Mouse (Mus musculus): ENCODE results near the gene Abca3. TPM values are rescaled to one million over a fixed set of nuclear protein-coding genes. Genes with fewer than 3 reads are reported as not detected.

Gene Abca3
- total RNA-seq, 1 experiment = 11.5 TPM

GRCm38 (mm10) chr17:24442107-24442506 is 90.4 kb downstream of the Abca3 start:
- H3K4me1 ChIP-seq (ENCODE audit: control insufficient read depth in 2 of 2, insufficient read depth in 2 of 2, low read length in 2 of 2, poor library complexity in 1 of 2) = peaks cover 0 to 2% of the 10 kb centered on the region in 2 experiments; a peak in 1 of 4 replicates
- DNase-seq (ENCODE audit: low read depth, low spot score) = no peak
- no peaks in the 10 kb centered on the region for H3K9me3 ChIP-seq (ENCODE audit: control insufficient read depth, insufficient read depth, low read depth, low read length)
- H3K9ac ChIP-seq (ENCODE audit: insufficient read depth, low read depth, low read length, poor library complexity, severe bottlenecking) = no peak overlapping the region
- no peak overlapping the region for H3K27ac ChIP-seq (ENCODE audit: insufficient read depth, low read depth, low read length, poor library complexity, severe bottlenecking)
- H3K4me3 ChIP-seq (ENCODE audit: insufficient read depth in 1 of 2, low read depth in 1 of 2, low read length in 2 of 2, poor library complexity in 1 of 2, severe bottlenecking in 1 of 2) = peak overlapping the region in 1 of 2 experiments; percentile 21; a peak in 1 of 4 replicates
- in situ Hi-C loops (cut with MboI; ENCODE audit: low sequenced_read_pairs in 2 of 2, unreplicated experiment in 2 of 2) = no loop called here
- peaks cover 45% of the 10 kb centered on the region for H3K36me3 ChIP-seq (ENCODE audit: control insufficient read depth, insufficient read depth, low read length, poor library complexity, severe bottlenecking)
- TF ChIP-seq ZNF384 (IDR thresholded peaks at IDR 0.05; ENCODE audit: low read depth, low read length) (no peak), MAFK (IDR thresholded peaks at IDR 0.05; ENCODE audit: insufficient read depth, low read depth, low read length) (no peak)

- peak within 1 kb of the TSS in 1 of 2 experiments; percentile 21; a peak in 1 of 4 replicates for H3K4me3 ChIP-seq (ENCODE audit: insufficient read depth in 1 of 2, low read depth in 1 of 2, low read length in 2 of 2, poor library complexity in 1 of 2, severe bottlenecking in 1 of 2)
- in situ Hi-C loops (cut with MboI; ENCODE audit: low sequenced_read_pairs in 2 of 2, unreplicated experiment in 2 of 2) = no loop called here
- H3K36me3 ChIP-seq (ENCODE audit: control insufficient read depth, insufficient read depth, low read length, poor library complexity, severe bottlenecking) = peaks cover 46% of the 10 kb centered on the region
- TF ChIP-seq MAFK (IDR thresholded peaks at IDR 0.05; ENCODE audit: insufficient read depth, low read depth, low read length) (no peak), ZNF384 (IDR thresholded peaks at IDR 0.05; ENCODE audit: low read depth, low read length) (no peak), CHD2 (IDR thresholded peaks at IDR 0.05; ENCODE audit: low read depth, low read length) (no peak), HCFC1 (IDR thresholded peaks at IDR 0.05; ENCODE audit: borderline replicate concordance, insufficient read depth, low read length) (no peak), ZC3H11A (IDR thresholded peaks at IDR 0.05; ENCODE audit: borderline replicate concordance, low read depth, low read length) (no peak)
- no peak within 1 kb of the TSS for H3K9ac ChIP-seq (ENCODE audit: insufficient read depth, low read depth, low read length, poor library complexity, severe bottlenecking)
- H3K9me3 ChIP-seq (ENCODE audit: control insufficient read depth, insufficient read depth, low read depth, low read length) = no peaks in the 10 kb centered on the region
- H3K27ac ChIP-seq (ENCODE audit: insufficient read depth, low read depth, low read length, poor library complexity, severe bottlenecking) = no peak within 1 kb of the TSS
- no peak for DNase-seq (ENCODE audit: low read depth, low spot score)
- H3K4me1 ChIP-seq (ENCODE audit: control insufficient read depth in 2 of 2, insufficient read depth in 2 of 2, low read length in 2 of 2, poor library complexity in 1 of 2) = peaks cover 0 to 2% of the 10 kb centered on the region in 2 experiments; a peak in 1 of 4 replicates
Measured at GRCm38 (mm10) chr17:24442632-24443155, 90.9 kb downstream of the Abca3 start, which contains the start of gene Dnase1l2. Gene Dnase1l2, minus strand, starts transcription at chr17:24443105.

GRCm38 (mm10) chr17:24443409-24443808 is 91.7 kb downstream of the Abca3 start:
- H3K27ac ChIP-seq (ENCODE audit: insufficient read depth, low read depth, low read length, poor library complexity, severe bottlenecking) = no peak overlapping the region
- peaks cover 49% of the 10 kb centered on the region for H3K36me3 ChIP-seq (ENCODE audit: control insufficient read depth, insufficient read depth, low read length, poor library complexity, severe bottlenecking)
- TF ChIP-seq HCFC1 (IDR thresholded peaks at IDR 0.05; ENCODE audit: borderline replicate concordance, insufficient read depth, low read length) (no peak), MAFK (IDR thresholded peaks at IDR 0.05; ENCODE audit: insufficient read depth, low read depth, low read length) (no peak), CHD2 (IDR thresholded peaks at IDR 0.05; ENCODE audit: low read depth, low read length) (no peak), ZNF384 (IDR thresholded peaks at IDR 0.05; ENCODE audit: low read depth, low read length) (no peak), ZC3H11A (IDR thresholded peaks at IDR 0.05; ENCODE audit: borderline replicate concordance, low read depth, low read length) (no peak)
- H3K4me3 ChIP-seq (ENCODE audit: insufficient read depth in 1 of 2, low read depth in 1 of 2, low read length in 2 of 2, poor library complexity in 1 of 2, severe bottlenecking in 1 of 2) = no peak overlapping the region
- no peak overlapping the region for H3K9ac ChIP-seq (ENCODE audit: insufficient read depth, low read depth, low read length, poor library complexity, severe bottlenecking)
- DNase-seq (ENCODE audit: low read depth, low spot score) = no peak
- peaks cover 0 to 2% of the 10 kb centered on the region in 2 experiments; a peak in 1 of 4 replicates for H3K4me1 ChIP-seq (ENCODE audit: control insufficient read depth in 2 of 2, insufficient read depth in 2 of 2, low read length in 2 of 2, poor library complexity in 1 of 2)
- H3K9me3 ChIP-seq (ENCODE audit: control insufficient read depth, insufficient read depth, low read depth, low read length) = no peaks in the 10 kb centered on the region
- in situ Hi-C loops (cut with MboI; ENCODE audit: low sequenced_read_pairs in 2 of 2, unreplicated experiment in 2 of 2) = no loop called here

- no peaks in the 10 kb centered on the region for H3K9me3 ChIP-seq (ENCODE audit: control insufficient read depth, insufficient read depth, low read depth, low read length)
- peaks cover 63% of the 10 kb centered on the region for H3K36me3 ChIP-seq (ENCODE audit: control insufficient read depth, insufficient read depth, low read length, poor library complexity, severe bottlenecking)
- no peak overlapping the region for H3K4me3 ChIP-seq (ENCODE audit: insufficient read depth in 1 of 2, low read depth in 1 of 2, low read length in 2 of 2, poor library complexity in 1 of 2, severe bottlenecking in 1 of 2)
- H3K27ac ChIP-seq (ENCODE audit: insufficient read depth, low read depth, low read length, poor library complexity, severe bottlenecking) = no peak overlapping the region
- no peak for DNase-seq (ENCODE audit: low read depth, low spot score)
- no peak for TF ChIP-seq ZC3H11A (IDR thresholded peaks at IDR 0.05; ENCODE audit: borderline replicate concordance, low read depth, low read length)
- TF ChIP-seq ZNF384 (IDR thresholded peaks at IDR 0.05; ENCODE audit: low read depth, low read length) = no peak
- no peak for TF ChIP-seq CHD2 (IDR thresholded peaks at IDR 0.05; ENCODE audit: low read depth, low read length)
- no peak for TF ChIP-seq HCFC1 (IDR thresholded peaks at IDR 0.05; ENCODE audit: borderline replicate concordance, insufficient read depth, low read length)
- no peak for TF ChIP-seq MAFK (IDR thresholded peaks at IDR 0.05; ENCODE audit: insufficient read depth, low read depth, low read length)
- H3K4me1 ChIP-seq (ENCODE audit: control insufficient read depth in 2 of 2, insufficient read depth in 2 of 2, low read length in 2 of 2, poor library complexity in 1 of 2) = peaks cover 0 to 2% of the 10 kb centered on the region in 2 experiments; a peak in 1 of 4 replicates
- in situ Hi-C loops (cut with MboI; ENCODE audit: low sequenced_read_pairs in 2 of 2, unreplicated experiment in 2 of 2) = no loop called here
- no peak overlapping the region for H3K9ac ChIP-seq (ENCODE audit: insufficient read depth, low read depth, low read length, poor library complexity, severe bottlenecking)
Measured at GRCm38 (mm10) chr17:24446590-24446989, 94.8 kb downstream of the Abca3 start.

Data from ES-E14 (cell line).